Mouse (Mus musculus) gastrocnemius, adult 18-20 months (tissue): Measurements from ENCODE around the gene 6720489N17Rik. TPM values are rescaled to one million over a fixed set of nuclear protein-coding genes. Genes with fewer than 3 reads are reported as not detected.
"Not testable (repeated sequence)": the region's sequence is repeated elsewhere in the genome, so short reads cannot be mapped to it uniquely, and the experiment has no call there.

Experiments
- DNase-seq: peaks from one replicate; pipeline ENCODE4 v3.0.0; 2021; ENCODE audit warnings: low spot score
- long read RNA-seq, 2 experiments: library from polyadenylated mRNA; stranded (forward); transcript quantifications; one replicate each; pipeline ENCODE4 v2.0.0; 2021
- microRNA-seq: library from miRNA; unstranded; fragments of <30 nt; microRNA quantifications from one replicate; pipeline ENCODE4 v1.2.0, GENCODE M21; 2021
- total RNA-seq, 2 experiments: library from RNA; stranded (reverse); gene quantifications; 2 replicates each; pipeline ENCODE4 v1.2.3; 2021

Gene 6720489N17Rik
- 1 to 10 TPM in 1 of 2 experiments, under 1 TPM in 1; 0.64 to 1.8 TPM for total RNA-seq
- long read RNA-seq, experiment 1, result 0 reads
- long read RNA-seq, experiment 2, partial matches to known transcripts, result 0 of 1 reads
- long read RNA-seq, experiment 2, other reads (novel, unspliced or antisense), result 0 of 1 reads

DNA sequence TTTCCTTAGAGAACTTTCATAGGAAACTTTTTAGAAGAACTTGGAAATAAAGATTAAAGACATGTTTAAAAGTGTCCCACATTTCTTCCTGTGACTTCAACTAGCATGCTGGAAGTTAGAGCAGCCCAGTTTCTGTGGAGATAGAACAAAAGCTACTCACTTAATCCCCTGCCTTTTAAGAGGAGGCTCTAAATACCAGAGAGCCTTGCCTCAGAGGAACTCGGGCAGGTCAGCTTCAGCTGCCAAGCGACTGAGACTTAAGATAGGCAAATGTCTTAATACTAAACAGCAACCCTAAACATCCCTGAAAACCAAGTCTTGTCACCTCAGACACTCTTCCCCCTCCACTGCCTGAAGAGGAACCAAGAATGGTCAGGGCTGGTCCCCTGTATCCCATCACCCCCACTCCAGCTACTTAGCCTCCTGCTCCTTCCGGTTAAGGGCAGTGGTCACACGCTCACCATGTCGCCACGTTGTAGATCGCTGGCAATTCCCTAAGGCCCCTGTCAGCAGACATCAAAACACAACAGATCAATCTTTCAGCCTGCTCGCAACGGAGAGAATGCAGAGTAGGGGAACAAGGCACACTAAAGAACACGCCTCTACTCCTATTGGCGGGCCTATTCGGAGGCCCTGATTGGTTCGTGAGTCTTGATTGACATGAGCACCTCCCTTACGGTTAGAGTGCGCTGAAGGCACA, at the start of gene 6720489N17Rik:
TSS of gene 6720489N17Rik (minus strand) at position 606 of the 700 bp plus-strand sequence.
- peak; percentile 76 for DNase-seq

DNA sequence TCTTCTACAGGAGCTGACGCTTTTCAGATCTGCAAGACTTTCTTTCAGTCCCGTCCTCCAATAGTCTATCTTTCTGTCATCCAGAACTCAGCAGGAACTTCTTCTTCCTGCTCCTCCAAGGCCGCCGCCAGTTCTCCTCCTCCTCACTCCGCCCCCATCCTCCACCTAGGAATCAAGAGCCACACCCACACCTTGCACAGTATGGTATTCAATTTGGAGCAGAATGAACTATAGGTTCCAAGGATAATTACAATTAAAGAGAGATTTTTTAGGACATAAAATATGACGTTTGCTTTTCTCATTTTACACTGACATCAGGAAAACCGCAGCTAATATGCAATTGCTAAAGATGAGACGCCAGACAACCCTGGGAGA, 29.4 kb upstream of the 6720489N17Rik start:
- DNase-seq, result no peak

DNA sequence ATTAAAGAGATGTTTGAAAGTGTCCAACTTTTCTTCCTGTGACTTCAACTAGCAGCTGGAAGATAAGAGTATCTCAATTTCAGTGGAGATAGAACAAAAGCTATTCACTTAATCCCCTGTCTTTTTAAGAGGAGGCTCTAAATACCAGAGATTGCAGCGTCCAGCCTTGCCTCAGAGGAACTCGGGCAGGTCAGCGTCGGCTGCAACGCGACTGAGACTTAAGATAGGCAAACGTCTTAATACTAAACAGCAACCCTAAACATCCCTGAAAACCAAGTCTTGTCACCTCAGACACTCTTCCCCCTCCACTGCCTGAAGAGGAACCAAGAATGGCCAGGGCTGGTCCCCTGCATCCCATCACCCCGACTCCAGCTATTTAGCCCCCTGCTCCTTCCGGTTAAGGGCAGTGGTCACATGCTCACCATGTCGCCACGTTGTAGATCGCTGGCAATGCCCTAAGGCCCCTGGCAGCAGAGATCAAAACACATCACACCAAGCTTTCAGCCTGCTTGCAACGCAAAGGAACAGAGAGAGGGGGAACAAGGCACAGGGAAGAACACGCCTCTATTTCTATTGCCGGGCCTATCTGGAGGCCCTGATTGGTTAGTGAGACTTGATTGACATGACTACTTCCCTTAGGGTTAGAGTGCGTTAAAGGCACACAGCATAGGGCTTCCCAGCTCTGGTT, 28.8 kb upstream of the 6720489N17Rik start:
- peak; percentile 81 for DNase-seq

DNA sequence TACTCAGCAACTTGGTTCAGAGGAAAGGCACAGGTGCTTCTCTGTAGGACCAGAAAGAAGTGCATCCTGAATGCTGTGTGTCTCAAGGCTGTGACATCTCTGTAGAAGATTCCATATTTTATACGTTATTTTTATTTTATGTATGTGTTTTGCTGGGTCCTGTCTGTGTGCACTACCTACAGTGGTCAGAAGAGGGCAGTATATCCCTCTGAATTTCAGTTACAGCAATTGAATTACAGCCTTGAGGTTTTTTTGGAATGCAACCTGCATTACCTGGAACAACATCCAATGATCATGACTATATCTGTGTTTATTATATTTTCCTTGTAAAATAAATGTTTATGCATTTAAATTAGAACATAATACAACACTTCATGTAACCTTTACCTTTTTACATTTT, 3.1 kb upstream of the 6720489N17Rik start:
- DNase-seq, result peak; percentile 10

GRCm38 (mm10) chr13:62624277-62624665, 289 bp upstream of the 6720489N17Rik start:
- DNase-seq, result not testable (repeated sequence)

DNA sequence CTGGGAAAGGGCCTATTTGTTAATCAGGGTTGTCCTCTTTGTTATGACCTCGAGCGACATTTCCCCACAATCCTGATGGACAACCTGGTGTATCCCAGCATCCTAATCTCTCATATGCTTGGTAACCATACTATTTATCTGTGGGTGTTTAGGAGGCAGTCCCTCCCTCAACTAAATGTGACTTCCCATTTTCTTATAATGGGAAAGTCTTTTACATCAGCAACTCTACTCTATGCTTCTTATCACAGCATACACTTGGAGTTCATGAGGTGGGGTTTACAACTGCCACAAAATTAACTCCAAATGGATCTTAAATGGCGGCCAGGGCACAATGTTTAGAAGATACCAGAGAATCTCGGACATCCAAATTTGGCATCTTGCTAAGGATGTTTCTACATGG, 6.5 kb downstream of the 6720489N17Rik start:
- DNase-seq, result not testable (repeated sequence)

DNA sequence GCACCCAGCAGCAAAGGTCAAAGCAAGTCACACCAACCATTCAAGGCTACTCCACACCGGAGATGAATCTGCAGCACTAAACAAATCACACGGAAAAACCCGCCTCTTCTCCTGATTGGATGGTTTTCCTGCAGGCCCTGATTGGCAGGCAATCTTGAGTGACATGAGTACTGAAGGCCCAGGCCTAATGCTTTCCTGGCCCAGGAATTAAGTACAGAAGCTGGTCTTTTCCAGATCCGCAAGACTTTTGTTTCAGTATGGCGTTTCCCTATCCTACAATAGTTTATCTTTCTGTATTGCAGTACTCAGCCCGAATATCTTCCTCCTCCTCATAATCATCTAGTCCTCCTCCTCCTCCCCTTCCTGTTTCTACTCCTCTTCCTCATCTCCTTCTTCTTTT, 52.9 kb downstream of the 6720489N17Rik start, which contains the start of gene Zfp934:
TSS of gene Zfp934 (minus strand) at position 101 of the 400 bp plus-strand sequence.
- not testable (repeated sequence) for DNase-seq

GRCm38 (mm10) chr13:62561696-62562095, 62.3 kb downstream of the 6720489N17Rik start:
- DNase-seq, result not testable (repeated sequence)

GRCm38 (mm10) chr13:62558189-62559110, 65.5 kb downstream of the 6720489N17Rik start, which contains the start of gene Zfp935:
Gene Zfp935, minus strand, starts transcription at chr13:62558511.
- DNase-seq, result peak; percentile 66

Small RNA genes within 50 kb of the gene (microRNA-seq; reads per million reads assigned to microRNA genes)
- not detected for gene Gm24020

Other genes with a start within 250 kb of the 6720489N17Rik start
- under 1 TPM; 0.14 to 0.17 TPM for gene Gm3604, start 241.0 kb downstream of the 6720489N17Rik start, total RNA-seq
- 1 to 10 TPM; 3.1 to 4.0 TPM for gene Gm49359, start 157.3 kb downstream of the 6720489N17Rik start, total RNA-seq
- gene Zfp935, start 65.7 kb downstream of the 6720489N17Rik start, total RNA-seq, result under 1 TPM; 0.55 to 0.80 TPM
- 1 to 10 TPM; 2.4 to 3.8 TPM for gene Zfp934, start 53.0 kb downstream of the 6720489N17Rik start, total RNA-seq
- gene Platr25, start 136.5 kb upstream of the 6720489N17Rik start, total RNA-seq, result 1 to 10 TPM; 1.2 to 1.4 TPM
- under 1 TPM; 0.07 to 0.26 TPM for gene Gm5141, start 161.6 kb upstream of the 6720489N17Rik start, total RNA-seq
- 10 to 100 TPM; 33.9 to 63.4 TPM for gene Fbp2, start 234.2 kb upstream of the 6720489N17Rik start, total RNA-seq